In genomic region chr10:72071185-72071718, GRCm38 (mm10) we compare ENCODE assay signal across 16 mouse cellular contexts.
"Had no signal": no experiment of that assay in that cellular context is flagged by ENCODE, and none has a peak within 500 bp of the region (broad histone marks: within the 10 kb centered on the region; RNA-seq: fewer than 3 reads in every experiment).

No protein-coding gene starts in this region.

- DNase-seq: lung, adult 2 months; lung, postnatal 14 days; lung, postnatal 36 days; right cerebral cortex, postnatal 14 days; spleen, adult 18-20 months; thymus, adult 18-20 months; thymus, postnatal 14 days; thymus, postnatal 36 days had no signal

- H3K4me1 ChIP-seq: lung, embryonic 15.5 days; megakaryocyte, embryonic 14.5 days; midbrain, embryonic 13.5 days; midbrain, embryonic 15.5 days; neural tube, embryonic 12.5 days had no signal

- H3K9me3 ChIP-seq: lung, embryonic 15.5 days; megakaryocyte, embryonic 14.5 days; midbrain, embryonic 13.5 days; midbrain, embryonic 15.5 days; neural tube, embryonic 12.5 days had no signal

- H3K36me3 ChIP-seq: lung, embryonic 15.5 days; midbrain, embryonic 13.5 days; midbrain, embryonic 15.5 days; neural tube, embryonic 12.5 days had no signal

- H3K4me3 ChIP-seq: lung, embryonic 15.5 days; megakaryocyte, embryonic 14.5 days; midbrain, embryonic 13.5 days; midbrain, embryonic 15.5 days; neural tube, embryonic 12.5 days had no signal

- H3K27ac ChIP-seq: lung, embryonic 15.5 days; macrophage; midbrain, embryonic 13.5 days; midbrain, embryonic 15.5 days; neural tube, embryonic 12.5 days had no signal

- H3K4me2 ChIP-seq: lung, embryonic 15.5 days; midbrain, embryonic 11.5 days; midbrain, embryonic 13.5 days; midbrain, embryonic 15.5 days; neural tube, embryonic 12.5 days had no signal

- H3K27me3 ChIP-seq: lung, embryonic 15.5 days; megakaryocyte, embryonic 14.5 days; midbrain, embryonic 13.5 days; midbrain, embryonic 15.5 days; neural tube, embryonic 12.5 days had no signal

- H3K9ac ChIP-seq: lung, embryonic 15.5 days; midbrain, embryonic 13.5 days; midbrain, embryonic 15.5 days; neural tube, embryonic 12.5 days had no signal

- ATAC-seq: lung, postnatal 0 days; midbrain, embryonic 13.5 days; midbrain, embryonic 15.5 days had no signal
